Mouse (Mus musculus): Measurements from ENCODE around the gene Cxcl15.

- TF ChIP-seq CTCF (IDR thresholded peaks at IDR 0.05; ENCODE audit: low read depth, low read length) (no peak), POLR2A (IDR thresholded peaks at IDR 0.05; ENCODE audit: borderline replicate concordance, low read depth, low read length) (no peak)
Measured at GRCm38 (mm10) chr5:90832145-90832767, 37.9 kb downstream of the Cxcl15 start.
